Mouse (Mus musculus) myocyte (in vitro differentiated cells): ENCODE measurements around the gene Tbc1d16. TPM values are rescaled to one million over a fixed set of nuclear protein-coding genes. Genes with fewer than 3 reads are reported as not detected.
A peak's percentile ranks its signal among the peaks of the same experiment; 100 is the strongest.

Experiments used
- H3K27me3 ChIP-seq: one replicate; pipeline ENCODE4 v1.6.1; 2011; ENCODE audit not compliant: control insufficient read depth, insufficient read depth, insufficient read length
- H3K36me3 ChIP-seq: one replicate; pipeline ENCODE4 v1.6.1; 2011; ENCODE audit not compliant: control insufficient read depth, insufficient read depth
- H3K4me2 ChIP-seq: one replicate; pipeline ENCODE4 v1.6.1; 2011; ENCODE audit warnings: low read depth, control low read depth
- H3K4me3 ChIP-seq: one replicate; pipeline ENCODE4 v1.5.1; 2011; ENCODE audit warnings: mild to moderate bottlenecking, control low read depth, moderate library complexity
- H3K79me2 ChIP-seq: one replicate; pipeline ENCODE4 v1.6.1; 2011; ENCODE audit not compliant: control insufficient read depth, insufficient read depth
- H3ac ChIP-seq: one replicate; pipeline ENCODE4 v1.6.1; 2011; ENCODE audit not compliant: control insufficient read depth, insufficient read length
- CEBPB ChIP-seq: IDR thresholded peaks from 2 replicates; pipeline ENCODE4 v1.6.1; 2011; ENCODE audit warnings: mild to moderate bottlenecking, moderate library complexity; ENCODE audit not compliant: poor library complexity, insufficient read depth, severe bottlenecking
- E2F4 ChIP-seq: IDR thresholded peaks from one replicate; pipeline ENCODE4 v1.6.1; 2011; ENCODE audit warnings: mild to moderate bottlenecking, control low read depth, moderate library complexity; ENCODE audit not compliant: insufficient read depth
- MAX ChIP-seq: IDR thresholded peaks from one replicate; pipeline ENCODE4 v1.6.1; 2011; ENCODE audit warnings: low read depth, mild to moderate bottlenecking, control low read depth
- MYOD1 ChIP-seq, 3 experiments: IDR thresholded peaks; one replicate each; pipeline ENCODE4 v1.6.1; 2011; ENCODE audit warnings: control low read depth in 2 of 3, low read depth in 2 of 3, mild to moderate bottlenecking in 2 of 3, moderate library complexity in 1 of 3; ENCODE audit not compliant: insufficient read length in 2 of 3, control insufficient read depth in 1 of 3
- MYOG ChIP-seq, 3 experiments: IDR thresholded peaks; one replicate each; pipeline ENCODE4 v1.6.1; 2011; ENCODE audit warnings: control low read depth in 2 of 3, low read depth in 2 of 3, mild to moderate bottlenecking in 2 of 3; ENCODE audit not compliant: insufficient read length in 2 of 3, control insufficient read depth in 1 of 3, insufficient read depth in 1 of 3
- POLR2A ChIP-seq: IDR thresholded peaks from one replicate; pipeline ENCODE4 v1.6.1; 2011; ENCODE audit warnings: low read depth, mild to moderate bottlenecking, control low read depth, moderate library complexity; ENCODE audit not compliant: insufficient read length
- POLR2AphosphoS2 ChIP-seq: IDR thresholded peaks from one replicate; pipeline ENCODE4 v1.6.1; 2011; ENCODE audit warnings: low read depth, control low read depth; ENCODE audit not compliant: insufficient read length
- REST ChIP-seq: IDR thresholded peaks from one replicate; pipeline ENCODE4 v1.6.1; 2011; ENCODE audit warnings: mild to moderate bottlenecking, control low read depth, moderate library complexity; ENCODE audit not compliant: insufficient read depth, insufficient read length
- SRF ChIP-seq: IDR thresholded peaks from one replicate; pipeline ENCODE4 v1.6.1; 2011; ENCODE audit warnings: low read depth; ENCODE audit not compliant: control insufficient read depth, insufficient read length
- TCF12 ChIP-seq: IDR thresholded peaks from one replicate; pipeline ENCODE4 v1.6.1; 2011; ENCODE audit warnings: mild to moderate bottlenecking, control low read depth; ENCODE audit not compliant: poor library complexity, insufficient read depth, severe bottlenecking
- TCF3 ChIP-seq: IDR thresholded peaks from one replicate; pipeline ENCODE4 v1.6.1; 2011; ENCODE audit warnings: low read depth, control low read depth; ENCODE audit not compliant: insufficient read length
- USF1 ChIP-seq: IDR thresholded peaks from one replicate; pipeline ENCODE4 v1.6.1; 2011; ENCODE audit warnings: low read depth, mild to moderate bottlenecking, control low read depth, moderate library complexity
- polyA plus RNA-seq: library from polyadenylated mRNA; unstranded; fragments of >200 nt; fragmentation: generic; extraction: Trizol; gene quantifications from one replicate; pipeline ENCODE4 v1.2.1, GENCODE M21; 2012; ENCODE audit warnings: missing spikeins

Tbc1d16 gene
- polyA plus RNA-seq, 1 experiment = 8.5 TPM

DNA sequence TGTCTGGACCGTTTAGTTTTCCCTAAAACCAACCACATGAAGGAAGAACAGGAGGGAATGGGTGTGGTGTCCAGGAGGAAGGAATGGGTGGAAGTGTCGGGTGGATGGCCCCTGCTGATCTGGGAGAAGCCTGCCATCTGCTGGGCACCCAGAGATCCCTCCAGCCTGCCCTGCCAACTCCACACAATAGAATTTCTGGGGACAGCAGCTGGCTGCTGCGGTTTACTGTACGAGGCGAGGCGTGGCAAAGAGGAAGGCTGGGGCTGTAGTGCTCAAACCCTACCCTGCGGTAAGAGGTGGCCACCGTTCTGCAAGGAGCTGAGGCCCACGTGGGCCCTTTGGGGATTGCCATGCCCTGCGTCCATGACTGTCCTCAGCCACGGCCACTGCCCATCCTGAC is 37.8 kb downstream of the Tbc1d16 start:
- H3ac ChIP-seq = no peak overlapping the region
- no peaks in the 10 kb centered on the region for H3K79me2 ChIP-seq
- no peak overlapping the region for H3K4me3 ChIP-seq
- peak; percentile 58 for TF ChIP-seq POLR2A
- TF ChIP-seq MYOD1 (IDR thresholded peaks at IDR 0.05; ENCODE audit: control insufficient read depth in 1 of 3, insufficient read length in 2 of 3, low read depth in 2 of 3) = peak in 2 of 3 experiments; percentile 64 to 68
- no peak for TF ChIP-seq E2F4
- peak in 2 of 3 experiments; percentile 77 to 89 for TF ChIP-seq MYOG (IDR thresholded peaks at IDR 0.05; ENCODE audit: control insufficient read depth in 1 of 3, insufficient read depth in 1 of 3, insufficient read length in 2 of 3, low read depth in 2 of 3)
- no peak for TF ChIP-seq REST
- TF ChIP-seq USF1 = peak; percentile 56
- TF ChIP-seq TCF12 = peak; percentile 52
- TF ChIP-seq CEBPB = no peak
- peak; percentile 61 for TF ChIP-seq POLR2AphosphoS2
- no peak for TF ChIP-seq MAX
- H3K4me2 ChIP-seq = peak overlapping the region; percentile 58
- no peaks in the 10 kb centered on the region for H3K27me3 ChIP-seq
- no peaks in the 10 kb centered on the region for H3K36me3 ChIP-seq

GRCm38 (mm10) chr11:119189319-119189718 is 39.0 kb downstream of the Tbc1d16 start:
- Histone ChIP-seq H3K79me2 (no peaks in the 10 kb centered on the region), H3K27me3 (no peaks in the 10 kb centered on the region), H3ac (no peak overlapping the region), H3K36me3 (no peaks in the 10 kb centered on the region), H3K4me3 (no peak overlapping the region), H3K4me2 (no peak overlapping the region)
- TF ChIP-seq MYOG (IDR thresholded peaks at IDR 0.05; ENCODE audit: control insufficient read depth in 1 of 3, insufficient read depth in 1 of 3, insufficient read length in 2 of 3, low read depth in 2 of 3) = no peak

GRCm38 (mm10) chr11:119188389-119188788 is 39.9 kb downstream of the Tbc1d16 start:
- TF ChIP-seq MYOD1 (IDR thresholded peaks at IDR 0.05; ENCODE audit: control insufficient read depth in 1 of 3, insufficient read length in 2 of 3, low read depth in 2 of 3) (no peak), MYOG (IDR thresholded peaks at IDR 0.05; ENCODE audit: control insufficient read depth in 1 of 3, insufficient read depth in 1 of 3, insufficient read length in 2 of 3, low read depth in 2 of 3) (peak in 1 of 3 experiments; percentile 4)
- Histone ChIP-seq H3K36me3 (no peaks in the 10 kb centered on the region), H3K4me2 (no peak overlapping the region)

DNA sequence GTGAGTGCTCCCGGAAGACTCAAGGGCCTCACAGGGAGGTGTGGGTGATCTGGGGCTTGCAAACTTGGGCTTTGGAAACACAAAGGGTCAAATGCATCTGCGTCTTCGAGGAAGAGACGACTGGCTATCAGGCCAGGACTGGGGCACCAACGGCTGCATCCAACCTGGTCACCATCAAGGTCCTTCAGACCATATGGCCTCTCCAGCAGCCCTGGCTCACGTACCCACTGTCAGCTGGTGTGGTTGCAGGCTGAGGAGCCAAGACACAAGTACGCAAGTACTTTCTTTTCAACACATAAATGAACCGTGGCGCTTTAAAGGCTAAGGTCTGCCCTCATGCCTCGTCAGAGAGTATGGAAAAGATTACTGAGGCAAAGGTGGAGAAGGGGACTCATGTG is 40.5 kb downstream of the Tbc1d16 start:
- no peaks in the 10 kb centered on the region for H3K27me3 ChIP-seq
- H3ac ChIP-seq = no peak overlapping the region
- H3K4me2 ChIP-seq = peak overlapping the region; percentile 89
- no peaks in the 10 kb centered on the region for H3K36me3 ChIP-seq
- H3K4me3 ChIP-seq = no peak overlapping the region
- TF ChIP-seq USF1 (no peak), TCF12 (no peak), POLR2A (no peak), POLR2AphosphoS2 (no peak), REST (no peak), MYOG (IDR thresholded peaks at IDR 0.05; ENCODE audit: control insufficient read depth in 1 of 3, insufficient read depth in 1 of 3, insufficient read length in 2 of 3, low read depth in 2 of 3) (no peak), SRF (no peak), E2F4 (no peak), MAX (no peak), MYOD1 (IDR thresholded peaks at IDR 0.05; ENCODE audit: control insufficient read depth in 1 of 3, insufficient read length in 2 of 3, low read depth in 2 of 3) (no peak), CEBPB (no peak), TCF3 (no peak)
- H3K79me2 ChIP-seq = no peaks in the 10 kb centered on the region

More at GRCm38 (mm10) chr11:119188389-119188788, 39.9 kb downstream of the Tbc1d16 start:
- Histone ChIP-seq H3K79me2 (no peaks in the 10 kb centered on the region), H3ac (no peak overlapping the region), H3K27me3 (no peaks in the 10 kb centered on the region), H3K4me3 (no peak overlapping the region)

- TF ChIP-seq CEBPB (no peak), SRF (no peak), TCF3 (no peak), E2F4 (no peak), POLR2A (peak; percentile 40), REST (no peak), POLR2AphosphoS2 (no peak), MYOD1 (IDR thresholded peaks at IDR 0.05; ENCODE audit: control insufficient read depth in 1 of 3, insufficient read length in 2 of 3, low read depth in 2 of 3) (peak in 2 of 3 experiments; percentile 28 to 62), USF1 (no peak), MAX (no peak), MYOG (IDR thresholded peaks at IDR 0.05; ENCODE audit: control insufficient read depth in 1 of 3, insufficient read depth in 1 of 3, insufficient read length in 2 of 3, low read depth in 2 of 3) (peak in 1 of 3 experiments; percentile 72), TCF12 (no peak)
- H3K4me2 ChIP-seq = peak overlapping the region; percentile 89
Observed at GRCm38 (mm10) chr11:119186989-119187799, 41.1 kb downstream of the Tbc1d16 start.

More at GRCm38 (mm10) chr11:119186989-119187799, 41.1 kb downstream of the Tbc1d16 start:
- no peak overlapping the region for H3ac ChIP-seq
- no peaks in the 10 kb centered on the region for H3K79me2 ChIP-seq
- no peak overlapping the region for H3K4me3 ChIP-seq
- H3K36me3 ChIP-seq = no peaks in the 10 kb centered on the region
- no peaks in the 10 kb centered on the region for H3K27me3 ChIP-seq
